Mouse (Mus musculus) heart, embryonic 15.5 days (tissue): ENCODE data around the gene Scfd2. TPM values are rescaled to one million over a fixed set of nuclear protein-coding genes. Genes with fewer than 3 reads are reported as not detected.
A peak's percentile ranks its signal among the peaks of the same experiment; 100 is the strongest.

Experiments used
- ATAC-seq: fragments of 200-750 bp; cut with Nextera tagmentation; replicated peaks from 2 replicates; pipeline ENCODE4 v1.8.0; 2017; ENCODE audit warnings: low read depth, moderate TSS enrichment; ENCODE audit not compliant: insufficient number of reproducible peaks, insufficient read depth, low FRiP score
- H3K27ac ChIP-seq: fragments of 300-500 bp; sonication (generic); 2 replicates; pipeline ENCODE4 v1.5.1; 2015; ENCODE audit warnings: mild to moderate bottlenecking, inconsistent platforms
- H3K27me3 ChIP-seq: fragments of 300-500 bp; sonication (generic); 2 replicates; pipeline ENCODE4 v1.6.1; 2015; ENCODE audit warnings: inconsistent platforms
- H3K36me3 ChIP-seq: fragments of 300-500 bp; sonication (generic); 2 replicates; pipeline ENCODE4 v1.6.1; 2015; ENCODE audit warnings: mild to moderate bottlenecking, inconsistent platforms
- H3K4me1 ChIP-seq: fragments of 300-500 bp; sonication (generic); replicated peaks from 2 replicates; pipeline ENCODE4 v1.6.1; 2015; ENCODE audit warnings: inconsistent platforms
- H3K4me2 ChIP-seq: fragments of 300-500 bp; sonication (generic); 2 replicates; pipeline ENCODE4 v1.6.1; 2015; ENCODE audit warnings: inconsistent platforms, mild to moderate bottlenecking, moderate library complexity
- H3K4me3 ChIP-seq: fragments of 300-500 bp; sonication (generic); 2 replicates; pipeline ENCODE4 v1.5.1; 2015; ENCODE audit warnings: mild to moderate bottlenecking, inconsistent platforms
- H3K9ac ChIP-seq: fragments of 300-500 bp; sonication (generic); 2 replicates; pipeline ENCODE4 v1.6.1; 2015; ENCODE audit warnings: mild to moderate bottlenecking, inconsistent platforms
- H3K9me3 ChIP-seq: fragments of 300-500 bp; sonication (generic); replicated peaks from 2 replicates; pipeline ENCODE4 v1.6.1; 2016; ENCODE audit warnings: inconsistent platforms
- WGBS: fragments of 180-500 bp; shearing (Covaris S2); methylation state at CpG from one replicate; pipeline ENCODE4 v1.1.7; 2015; ENCODE audit warnings: mixed read lengths; 5-methylcytosine and 5-hydroxymethylcytosine counted together
- polyA plus RNA-seq: library from polyadenylated mRNA; unstranded; fragments of >200 nt; fragmentation: Nextera tagmentation; extraction: Ambion mirVana; gene quantifications from 2 replicates; pipeline ENCODE4 v1.2.1, GENCODE M21; 2015

Scfd2 gene
- polyA plus RNA-seq, 1 experiment from 2014 or later = 12.8 TPM

DNA sequence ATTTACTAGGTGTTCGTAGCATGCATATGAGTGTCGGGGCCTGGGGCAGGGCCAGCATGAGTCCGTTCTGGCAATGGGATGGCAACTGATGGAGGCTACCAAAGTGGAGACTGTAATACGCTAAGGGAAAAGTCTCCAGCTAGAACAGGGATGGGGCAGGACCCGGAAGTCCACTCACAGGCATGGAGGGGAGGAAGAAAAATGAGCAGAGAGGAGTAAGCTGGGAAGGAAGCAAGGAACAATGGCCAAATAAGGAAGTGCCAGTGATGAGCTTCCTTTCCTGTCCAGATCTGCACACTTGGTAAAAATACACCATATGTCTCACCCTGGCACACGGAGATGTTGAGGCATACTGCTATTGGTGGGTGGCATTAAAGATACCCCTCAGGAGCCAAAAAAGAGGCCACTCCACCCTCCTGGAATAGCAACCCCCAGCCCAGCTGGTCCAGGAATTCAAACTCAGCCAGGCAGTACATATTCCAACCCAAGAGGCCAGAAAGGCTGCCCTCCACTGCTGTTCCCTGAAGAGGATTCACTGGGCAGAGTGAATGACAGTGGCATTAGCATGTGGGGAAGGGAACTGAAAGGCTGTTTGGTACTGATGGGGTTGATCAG lies 278.8 kb downstream of the Scfd2 start:
- ATAC-seq = no peak
- Histone ChIP-seq H3K4me2 (no peak overlapping the region), H3K27ac (0 out of 2 replicates have a peak overlapping the region, but pooled peaks have one; percentile 4), H3K9ac (no peak overlapping the region), H3K4me3 (no peak overlapping the region), H3K36me3 (no peaks in the 10 kb centered on the region), H3K4me1 (peaks cover 46% of the 10 kb centered on the region), H3K9me3 (no peaks in the 10 kb centered on the region), H3K27me3 (no peaks in the 10 kb centered on the region)
- 83% methylated on average over 6 of the region's 6 CpGs for WGBS

DNA sequence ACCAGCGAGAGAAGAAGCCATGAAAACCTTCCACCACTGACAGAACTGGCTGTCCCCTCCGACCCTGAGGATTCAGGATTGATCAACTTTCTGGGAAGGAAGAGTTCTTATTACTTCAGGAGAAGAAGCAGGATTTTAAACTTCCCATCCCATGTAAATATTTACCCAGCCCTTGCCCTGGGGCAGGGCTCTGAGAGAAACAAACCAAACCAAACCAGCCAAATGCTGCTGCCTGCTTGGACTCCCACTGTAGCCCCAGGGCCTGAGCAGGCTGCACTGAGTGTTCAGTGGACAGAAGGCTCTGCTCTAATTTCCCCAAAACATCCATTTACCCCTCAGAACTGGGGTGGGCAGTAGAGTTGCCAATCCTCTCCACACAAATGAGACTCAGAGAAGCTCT lies 280.6 kb downstream of the Scfd2 start:
- 66% methylated on average over 2 of the region's 2 CpGs for WGBS
- no peak overlapping the region for H3K4me3 ChIP-seq
- H3K27me3 ChIP-seq = no peaks in the 10 kb centered on the region
- no peak overlapping the region for H3K27ac ChIP-seq
- H3K9me3 ChIP-seq = no peaks in the 10 kb centered on the region
- no peak for ATAC-seq
- no peaks in the 10 kb centered on the region for H3K36me3 ChIP-seq
- no peak overlapping the region for H3K4me2 ChIP-seq
- H3K9ac ChIP-seq = no peak overlapping the region; the same call in 1 of the 2 replicates
- peaks cover 47% of the 10 kb centered on the region for H3K4me1 ChIP-seq

DNA sequence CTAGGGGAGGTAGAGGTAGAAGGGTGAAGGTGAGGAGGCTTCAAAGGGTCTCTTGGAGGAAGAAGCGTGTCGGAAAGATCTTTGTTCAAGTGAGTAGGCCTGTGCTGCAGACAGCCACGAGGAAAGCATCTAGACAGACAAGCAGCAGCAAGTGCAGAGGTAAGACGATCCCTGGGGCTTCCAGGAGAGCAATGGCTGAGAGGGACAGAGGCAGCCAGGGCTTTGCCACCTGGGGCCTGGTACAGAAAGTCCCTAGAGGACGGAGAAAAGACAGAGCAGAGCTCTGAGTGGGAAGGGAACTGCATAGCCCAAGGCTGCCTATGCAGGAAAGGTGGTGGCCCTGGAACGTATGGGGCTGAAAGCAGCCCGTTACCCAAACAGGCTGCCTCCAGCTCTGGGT lies 281.3 kb downstream of the Scfd2 start:
- no peak for ATAC-seq
- 0 out of 2 replicates have a peak overlapping the region, but pooled peaks have one; percentile 5 for H3K27ac ChIP-seq
- H3K9me3 ChIP-seq = no peaks in the 10 kb centered on the region
- H3K4me2 ChIP-seq = no peak overlapping the region
- no peaks in the 10 kb centered on the region for H3K27me3 ChIP-seq
- 69% methylated on average over 7 of the region's 7 CpGs for WGBS
- no peaks in the 10 kb centered on the region for H3K36me3 ChIP-seq
- peaks cover 52% of the 10 kb centered on the region for H3K4me1 ChIP-seq
- H3K9ac ChIP-seq = no peak overlapping the region
- H3K4me3 ChIP-seq = no peak overlapping the region

DNA sequence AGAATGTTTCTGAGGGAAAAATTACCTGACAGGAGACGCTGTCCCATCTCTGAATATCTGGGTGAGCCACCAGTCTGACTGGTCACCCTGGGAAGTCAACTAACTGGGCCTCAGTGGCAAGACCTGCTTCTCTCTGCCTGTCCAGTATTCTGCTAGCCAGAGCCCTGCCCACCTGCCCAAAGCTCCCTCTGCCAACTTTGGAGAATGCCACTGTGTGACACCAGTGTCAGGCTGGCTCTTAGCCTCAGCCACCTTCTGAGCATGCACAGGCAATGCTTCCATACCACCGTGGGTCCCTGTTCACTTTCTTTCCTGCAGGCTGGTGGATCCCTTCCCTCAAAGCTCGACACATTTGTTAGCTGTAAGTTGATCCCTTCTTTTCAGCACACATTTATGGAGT lies 281.8 kb downstream of the Scfd2 start:
- Histone ChIP-seq H3K4me1 (peaks cover 54% of the 10 kb centered on the region), H3K9ac (no peak overlapping the region), H3K27me3 (no peaks in the 10 kb centered on the region), H3K27ac (no peak overlapping the region), H3K36me3 (no peaks in the 10 kb centered on the region), H3K9me3 (no peaks in the 10 kb centered on the region), H3K4me2 (no peak overlapping the region), H3K4me3 (no peak overlapping the region)
- whole genome bisulfite sequencing = 55% methylated on average over 3 of the region's 3 CpGs
- ATAC-seq = no peak

DNA sequence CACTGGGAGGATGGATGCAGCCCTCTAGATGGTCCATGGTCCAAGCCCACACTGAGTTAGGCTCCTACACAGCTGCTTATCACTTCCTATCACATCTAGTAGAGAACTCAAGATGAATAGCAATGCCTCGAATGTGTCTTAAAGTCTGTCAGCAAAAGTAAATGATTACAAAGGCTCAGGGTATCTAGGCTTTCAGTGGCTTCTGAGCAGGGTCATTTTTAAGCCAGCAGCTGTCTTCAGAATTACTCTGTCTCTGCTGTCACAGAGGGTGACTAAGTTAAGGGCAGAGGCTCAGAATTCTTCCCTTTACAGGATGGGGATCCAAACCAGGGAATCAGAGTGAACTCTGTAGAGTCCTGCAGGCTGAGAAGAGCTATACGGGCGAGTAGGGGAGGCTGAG lies 284.6 kb downstream of the Scfd2 start:
- Histone ChIP-seq H3K36me3 (no peaks in the 10 kb centered on the region), H3K4me3 (no peak overlapping the region), H3K27me3 (no peaks in the 10 kb centered on the region), H3K9ac (no peak overlapping the region), H3K4me2 (no peak overlapping the region), H3K9me3 (no peaks in the 10 kb centered on the region), H3K4me1 (peaks cover 51% of the 10 kb centered on the region), H3K27ac (no peak overlapping the region)
- ATAC-seq = no peak
- WGBS = 63% methylated on average over 3 of the region's 3 CpGs

DNA sequence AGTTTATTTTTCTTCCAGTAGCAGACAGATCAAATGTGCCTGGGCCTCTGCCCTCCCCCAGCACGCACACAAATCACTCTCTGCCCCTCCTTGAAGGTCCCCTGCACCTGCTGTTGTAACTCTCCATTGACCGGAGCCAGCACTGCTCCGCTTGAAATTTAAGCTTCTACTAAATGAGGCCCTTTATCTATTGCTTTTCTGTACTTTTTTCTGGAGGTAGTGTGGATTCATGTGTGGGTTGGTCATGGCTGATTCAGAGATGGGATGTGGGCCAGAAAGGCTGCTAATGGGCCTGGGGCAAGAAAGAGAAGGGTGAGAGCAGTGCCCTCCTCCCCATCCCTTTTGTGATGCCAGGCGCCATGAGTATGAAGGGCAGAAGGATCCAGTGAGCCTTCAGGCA lies 285.1 kb downstream of the Scfd2 start:
- WGBS = 72% methylated on average over 4 of the region's 4 CpGs
- H3K9me3 ChIP-seq = no peaks in the 10 kb centered on the region
- no peak for ATAC-seq
- H3K4me1 ChIP-seq = peaks cover 51% of the 10 kb centered on the region
- H3K36me3 ChIP-seq = no peaks in the 10 kb centered on the region
- H3K9ac ChIP-seq = no peak overlapping the region
- H3K4me2 ChIP-seq = no peak overlapping the region
- H3K4me3 ChIP-seq = no peak overlapping the region
- no peaks in the 10 kb centered on the region for H3K27me3 ChIP-seq
- H3K27ac ChIP-seq = peak overlapping the region; percentile 54; the same call in 1 of the 2 replicates

DNA sequence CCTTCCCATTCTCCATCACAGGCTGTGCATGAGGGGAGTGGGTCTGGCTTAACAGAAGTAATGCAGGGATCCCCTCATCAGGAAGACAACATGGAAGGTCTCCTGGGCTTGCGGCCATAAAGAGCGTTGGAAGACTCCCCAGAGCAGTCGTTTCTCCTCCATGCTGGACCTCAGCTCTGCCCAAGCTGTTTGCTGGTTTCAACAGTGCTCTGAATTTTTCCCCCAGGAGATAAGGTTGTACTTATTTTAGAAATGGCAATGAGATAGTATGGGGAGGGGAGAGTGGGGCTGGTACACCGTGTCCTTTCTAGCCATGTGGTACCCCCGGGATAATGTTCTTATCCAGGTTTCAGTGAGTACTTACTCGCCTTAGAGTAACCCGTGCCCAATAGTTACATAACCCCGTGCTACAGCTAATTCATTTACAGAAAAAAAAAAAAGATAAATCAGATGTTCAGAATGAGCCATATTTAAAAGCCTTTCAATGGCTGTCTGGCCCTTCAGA lies 285.9 kb downstream of the Scfd2 start:
- no peak overlapping the region for H3K9ac ChIP-seq
- H3K9me3 ChIP-seq = no peaks in the 10 kb centered on the region
- H3K36me3 ChIP-seq = no peaks in the 10 kb centered on the region
- 45% methylated on average over 8 of the region's 8 CpGs for WGBS
- ATAC-seq = peak; percentile 19; the same call in 1 of the 2 replicates
- H3K27ac ChIP-seq = peak overlapping the region; percentile 54
- no peak overlapping the region for H3K4me2 ChIP-seq
- H3K27me3 ChIP-seq = no peaks in the 10 kb centered on the region
- H3K4me1 ChIP-seq = peaks cover 49% of the 10 kb centered on the region
- no peak overlapping the region for H3K4me3 ChIP-seq

DNA sequence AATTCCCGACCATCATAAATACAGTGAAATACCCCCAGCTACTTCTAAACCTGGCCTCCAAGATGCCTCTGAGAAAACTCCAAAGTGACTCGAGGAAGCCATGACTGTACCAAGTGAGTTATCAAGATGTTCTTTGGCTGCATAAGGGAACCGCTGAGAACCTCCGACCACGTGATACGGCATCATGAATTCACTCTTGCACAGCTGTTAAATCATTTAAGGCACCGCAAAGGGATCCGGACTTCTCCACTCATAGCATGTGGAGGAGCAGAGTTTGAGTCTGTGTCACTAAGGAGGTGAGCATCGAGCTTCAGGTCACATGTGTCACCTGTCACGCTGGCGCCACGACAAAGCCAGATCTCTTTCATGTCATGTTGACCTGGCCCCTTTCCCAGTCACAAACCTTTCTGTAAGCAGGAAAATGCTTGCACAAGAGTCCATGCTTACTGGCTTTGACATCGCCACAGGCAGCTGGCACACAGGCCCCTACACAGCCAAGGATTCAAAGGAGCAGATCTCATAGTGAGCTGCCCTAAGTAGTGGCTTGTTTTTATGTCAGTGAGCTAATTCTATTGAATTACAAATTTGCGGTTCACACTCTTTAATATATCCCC lies 287.0 kb downstream of the Scfd2 start:
- 80% methylated on average over 14 of the region's 14 CpGs for WGBS
- no peaks in the 10 kb centered on the region for H3K9me3 ChIP-seq
- H3K36me3 ChIP-seq = no peaks in the 10 kb centered on the region
- no peak overlapping the region for H3K27ac ChIP-seq
- peaks cover 38% of the 10 kb centered on the region for H3K4me1 ChIP-seq
- H3K27me3 ChIP-seq = no peaks in the 10 kb centered on the region
- no peak for ATAC-seq
- no peak overlapping the region for H3K9ac ChIP-seq
- H3K4me3 ChIP-seq = no peak overlapping the region
- H3K4me2 ChIP-seq = no peak overlapping the region

DNA sequence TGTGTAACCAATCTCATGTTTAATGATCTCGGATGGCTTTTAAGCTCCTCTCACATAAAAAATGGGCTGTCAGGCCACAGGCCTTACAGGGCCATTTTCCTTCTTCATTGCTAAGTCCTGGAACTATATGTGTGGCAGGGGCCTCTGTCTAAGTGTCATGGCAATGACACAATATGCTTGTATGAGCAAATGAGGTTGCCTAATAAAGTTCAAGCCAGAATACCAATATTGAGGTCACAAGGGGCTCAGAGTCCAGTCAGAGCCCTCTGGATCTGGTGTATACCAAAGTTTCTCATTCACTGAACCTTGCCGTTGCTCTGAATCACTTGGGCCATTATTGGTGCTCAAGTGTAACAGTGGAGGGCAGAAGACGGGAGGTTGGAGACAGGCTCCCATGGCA lies 288.9 kb downstream of the Scfd2 start:
- ATAC-seq = no peak
- H3K4me1 ChIP-seq = peaks cover 37% of the 10 kb centered on the region

DNA sequence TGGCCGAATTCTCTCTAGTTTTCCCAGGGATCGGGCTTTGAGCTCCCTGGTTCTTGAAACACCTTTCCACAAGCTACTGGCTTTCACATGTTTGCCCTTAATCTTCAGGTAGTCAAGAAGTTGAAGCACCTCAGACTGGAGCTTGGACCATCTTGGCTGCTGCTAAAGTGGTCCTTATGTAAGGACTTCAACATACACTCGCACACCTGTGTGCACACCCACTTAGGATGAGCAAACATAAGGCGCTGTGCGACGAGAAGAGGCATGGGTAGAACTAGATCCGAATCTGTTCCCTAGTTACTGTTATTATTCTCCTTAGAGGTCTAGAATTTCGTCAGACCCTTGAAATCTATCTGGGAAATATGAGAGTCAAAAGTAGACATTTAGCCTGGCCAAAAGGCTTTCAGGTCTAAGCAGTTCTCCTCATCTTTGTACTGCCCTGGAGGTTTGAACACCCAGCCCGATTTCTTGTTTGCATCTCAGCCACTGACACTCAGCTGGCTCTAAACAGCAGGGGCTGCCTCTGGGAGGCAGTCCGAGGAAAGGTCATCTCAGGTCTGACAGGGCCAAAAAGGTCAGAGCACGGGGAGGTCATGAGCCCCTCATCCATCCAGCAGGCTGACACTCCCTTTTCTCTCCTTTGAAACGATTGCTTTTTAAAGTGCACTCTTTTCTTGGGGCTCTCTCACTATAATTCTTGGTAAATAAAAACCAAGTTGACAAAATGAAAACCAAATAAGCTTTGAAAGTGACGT lies 290.5 kb downstream of the Scfd2 start:
- H3K9ac ChIP-seq = no peak overlapping the region
- H3K27ac ChIP-seq = no peak overlapping the region
- ATAC-seq = no peak
- no peaks in the 10 kb centered on the region for H3K36me3 ChIP-seq
- H3K9me3 ChIP-seq = no peaks in the 10 kb centered on the region
- H3K4me3 ChIP-seq = no peak overlapping the region
- H3K4me2 ChIP-seq = no peak overlapping the region
- H3K27me3 ChIP-seq = no peaks in the 10 kb centered on the region
- WGBS = 74% methylated on average over 13 of the region's 13 CpGs
- peaks cover 26% of the 10 kb centered on the region for H3K4me1 ChIP-seq

More for the DNA sequence above, 288.9 kb downstream of the Scfd2 start:
- Histone ChIP-seq H3K4me2 (no peak overlapping the region), H3K9me3 (no peaks in the 10 kb centered on the region), H3K36me3 (no peaks in the 10 kb centered on the region), H3K4me3 (no peak overlapping the region), H3K9ac (no peak overlapping the region), H3K27me3 (no peaks in the 10 kb centered on the region), H3K27ac (no peak overlapping the region)
- 60% methylated on average over 3 of the region's 3 CpGs for WGBS

DNA sequence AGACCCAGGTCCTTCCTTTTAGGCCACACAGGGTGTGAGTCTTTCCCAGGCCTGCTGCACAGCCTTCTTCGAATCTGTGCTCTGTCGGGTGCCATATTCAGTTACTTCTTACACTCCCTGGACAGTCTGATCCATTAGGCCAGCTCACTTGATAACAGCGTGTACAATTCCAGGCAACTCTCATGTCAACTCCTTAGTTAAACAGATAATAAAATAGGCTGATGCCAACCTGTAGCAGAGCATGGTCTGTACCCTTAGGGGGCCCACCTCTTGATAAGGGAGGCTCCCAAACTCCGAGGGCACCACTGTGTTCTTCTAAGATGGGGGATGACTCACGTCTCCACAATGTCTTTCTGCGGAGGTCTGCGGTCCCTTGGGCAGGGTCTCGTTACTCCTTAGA lies 291.3 kb downstream of the Scfd2 start:
- no peak for ATAC-seq
- Histone ChIP-seq H3K9ac (no peak overlapping the region), H3K36me3 (no peaks in the 10 kb centered on the region), H3K4me1 (peaks cover 21% of the 10 kb centered on the region), H3K27me3 (no peaks in the 10 kb centered on the region), H3K27ac (no peak overlapping the region), H3K9me3 (no peaks in the 10 kb centered on the region), H3K4me3 (no peak overlapping the region), H3K4me2 (no peak overlapping the region)
- WGBS = 67% methylated on average over 8 of the region's 8 CpGs
